Mouse (Mus musculus): ENCODE measurements around the gene Odf4. TPM values are rescaled to one million over a fixed set of nuclear protein-coding genes. Genes with fewer than 3 reads are reported as not detected.

Gene Odf4
- polyA plus RNA-seq, 1 experiment = 1.7 TPM

Other genes starting within 250 kb of the Odf4 start
- gene Myh10, start 235.5 kb downstream of the Odf4 start, polyA plus RNA-seq (2012; rRNA removed) = 25.0 and 41.5 TPM in 2 replicates
- 63.6 and 82.3 TPM in 2 replicates for gene Ndel1, start 55.2 kb downstream of the Odf4 start, polyA plus RNA-seq (2012; rRNA removed)
- gene Rnf222, start 38.5 kb downstream of the Odf4 start, polyA plus RNA-seq (2012; rRNA removed) = 0.06 and 0.11 TPM in 2 replicates
- 2,037 and 2,313 TPM in 2 replicates for gene Rpl26, start 25.5 kb downstream of the Odf4 start, polyA plus RNA-seq (2012; rRNA removed)
- 32.3 and 33.0 TPM in 2 replicates for gene Arhgef15, start 30.4 kb upstream of the Odf4 start, polyA plus RNA-seq (2012; rRNA removed)
- 69.9 and 77.5 TPM in 2 replicates for gene Slc25a35, start 41.0 kb upstream of the Odf4 start, polyA plus RNA-seq (2012; rRNA removed)
- 31.1 and 40.2 TPM in 2 replicates for gene Rangrf, start 48.1 kb upstream of the Odf4 start, polyA plus RNA-seq (2012; rRNA removed)
- gene Pfas, start 81.4 kb upstream of the Odf4 start, polyA plus RNA-seq (2012; rRNA removed) = 16.2 and 17.7 TPM in 2 replicates
- 38.6 and 39.8 TPM in 2 replicates for gene Ctc1, start 88.8 kb upstream of the Odf4 start, polyA plus RNA-seq (2012; rRNA removed)
- gene Aurkb, start 118.6 kb upstream of the Odf4 start, polyA plus RNA-seq (2012; rRNA removed) = 3.1 and 5.1 TPM in 2 replicates
- gene Borcs6, start 132.6 kb upstream of the Odf4 start, polyA plus RNA-seq (2012; rRNA removed) = 18.4 and 23.5 TPM in 2 replicates
- 33.2 and 40.1 TPM in 2 replicates for gene Tmem107, start 143.7 kb upstream of the Odf4 start, polyA plus RNA-seq (2012; rRNA removed)
- 97.7 and 139 TPM in 2 replicates for gene Vamp2, start 161.4 kb upstream of the Odf4 start, polyA plus RNA-seq (2012; rRNA removed)
- 25.9 and 38.6 TPM in 2 replicates for gene Per1, start 168.1 kb upstream of the Odf4 start, polyA plus RNA-seq (2012; rRNA removed)
- 0.11 and 0.24 TPM in 2 replicates for gene Hes7, start 193.3 kb upstream of the Odf4 start, polyA plus RNA-seq (2012; rRNA removed)
- 1.2 TPM in 2 replicates for gene 9130213A22Rik, start 195.5 kb upstream of the Odf4 start, polyA plus RNA-seq (2012; rRNA removed)
- gene Aloxe3, start 198.8 kb upstream of the Odf4 start, polyA plus RNA-seq (2012; rRNA removed) = 4.9 and 5.6 TPM in 2 replicates
- not detected in 2 replicates for gene Alox12b, start 229.9 kb upstream of the Odf4 start, polyA plus RNA-seq (2012; rRNA removed)